Mouse (Mus musculus) layer of hippocampus, adult 2 months (tissue): Measurements from ENCODE around the gene Tob1. TPM values are rescaled to one million over a fixed set of nuclear protein-coding genes. Genes with fewer than 3 reads are reported as not detected.

Experiments
- DNase-seq, 2 experiments: peaks; one replicate each; pipeline ENCODE4 v3.0.0; 2022; ENCODE audit warnings: low spot score in 2 of 2
- H3K27ac ChIP-seq: fragments of 200-600 bp; 2 replicates; pipeline ENCODE4 v1.8.1; 2022
- H3K4me3 ChIP-seq: fragments of 200-600 bp; 2 replicates; pipeline ENCODE4 v1.8.1; 2022; ENCODE audit warnings: mild to moderate bottlenecking
- CTCF ChIP-seq: fragments of 200-600 bp; conservative IDR thresholded peaks from 2 replicates; pipeline ENCODE4 v1.8.1; 2022; ENCODE audit warnings: antibody characterized with exemption, mild to moderate bottlenecking, moderate library complexity
- total RNA-seq, 2 experiments: library from RNA; stranded (reverse); gene quantifications; 2 replicates each; pipeline ENCODE4 v1.2.3; 2021

Tob1 gene
- total RNA-seq, 2 experiments from 2014 or later: 36.6 to 39.2 TPM

DNA sequence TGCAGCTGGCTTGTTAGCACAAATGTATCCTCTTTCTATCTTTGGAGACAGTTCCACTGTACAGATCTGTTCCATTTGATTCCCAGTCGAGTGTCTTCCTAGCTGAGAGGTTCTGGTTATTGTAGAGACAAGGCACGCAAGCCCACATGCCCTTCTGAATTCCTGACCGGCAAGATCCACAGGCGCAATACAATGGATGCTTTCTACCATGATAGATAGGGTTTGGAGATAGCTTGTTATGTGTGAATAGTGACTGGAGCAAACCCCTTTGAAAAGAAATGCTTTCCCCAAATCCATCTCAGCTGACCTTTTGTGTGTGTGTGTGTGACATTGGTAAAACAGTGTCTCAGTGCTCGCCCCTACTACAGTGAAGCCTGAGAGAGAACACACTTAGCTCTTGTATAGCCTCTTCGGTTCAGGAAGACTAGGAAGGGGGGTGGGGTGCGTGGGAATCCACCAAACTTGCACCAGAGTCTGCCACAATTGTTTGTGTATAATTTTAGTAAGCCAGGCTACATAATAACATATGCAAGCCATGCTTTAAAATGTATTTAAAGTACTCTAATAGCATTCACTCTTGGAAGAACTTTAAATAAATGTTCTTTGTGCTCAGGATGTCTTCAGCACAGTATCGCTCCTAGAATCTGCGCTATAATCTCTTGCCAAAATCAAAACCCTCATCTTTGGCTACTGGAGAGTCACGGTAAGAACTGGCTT, 4.7 kb upstream of the Tob1 start:
- no peak for TF ChIP-seq CTCF
- no peak overlapping the region for H3K27ac ChIP-seq
- DNase-seq: no peak
- no peak overlapping the region for H3K4me3 ChIP-seq

DNA sequence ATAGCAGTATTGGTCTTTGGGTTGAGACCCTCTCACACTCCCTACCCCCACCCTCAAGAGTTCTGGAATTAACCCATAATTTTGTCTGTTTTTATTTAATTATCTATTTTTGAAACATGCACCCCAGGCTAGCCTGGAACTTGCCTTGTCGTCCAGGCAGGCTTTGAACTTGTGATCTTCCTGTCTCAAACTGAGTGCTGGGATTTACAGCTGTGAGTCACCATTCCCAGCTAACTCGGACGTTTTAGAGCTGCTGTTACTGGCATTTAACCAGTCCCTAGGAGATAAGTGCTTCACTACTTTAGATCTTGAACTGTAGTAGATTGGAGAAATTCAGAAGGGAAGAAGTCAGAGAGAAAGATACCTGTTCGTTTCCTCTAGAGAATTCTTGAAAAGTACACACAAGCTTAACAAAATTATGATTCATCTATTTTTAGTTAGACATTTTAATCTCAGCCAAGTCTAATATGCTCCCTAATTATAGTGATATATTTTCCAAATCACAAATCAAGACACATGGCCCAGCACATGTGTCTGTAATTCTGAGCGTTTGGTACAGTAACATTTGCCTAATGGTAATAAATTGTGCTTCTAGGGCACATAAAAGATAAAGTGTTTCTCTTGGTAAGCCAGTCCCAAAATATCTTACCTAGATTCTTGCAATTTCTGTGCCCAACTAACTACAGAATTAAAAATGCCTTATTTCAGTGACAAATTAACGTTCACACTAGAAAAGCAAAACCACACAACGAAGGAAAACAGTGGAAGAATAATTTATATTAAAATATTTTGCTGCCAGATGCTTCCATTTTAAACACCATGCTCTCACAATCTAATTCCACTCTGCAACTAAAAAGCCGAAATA, 2.2 kb upstream of the Tob1 start:
- H3K27ac ChIP-seq: peak overlapping the region; percentile 99
- TF ChIP-seq CTCF: no peak
- H3K4me3 ChIP-seq: peak overlapping the region; percentile 72; the same call in 1 of the 2 replicates
- peak in 1 of 2 experiments; percentile 37 for DNase-seq

DNA sequence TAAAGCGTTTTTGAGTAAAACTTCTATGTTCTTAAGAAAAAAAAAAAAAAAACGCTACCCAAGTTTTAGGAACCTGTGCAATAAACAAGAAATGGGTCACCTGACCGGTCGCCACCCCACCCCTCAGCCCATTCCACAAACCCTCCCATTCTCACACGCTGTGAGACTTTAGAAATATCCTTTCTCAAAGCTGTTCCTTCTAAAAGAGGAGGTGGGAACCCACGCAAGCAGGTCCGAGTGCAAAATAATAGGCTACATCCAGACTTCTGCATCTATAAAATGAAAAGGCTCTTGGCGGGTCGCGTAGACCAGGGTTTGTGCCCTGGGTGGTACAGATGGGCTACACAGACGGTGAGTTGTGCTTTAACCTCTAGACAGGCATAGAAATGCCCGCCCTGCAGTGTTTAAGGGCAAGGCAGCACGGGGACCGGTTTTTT, 1.5 kb upstream of the Tob1 start:
- Histone ChIP-seq H3K27ac (peak overlapping the region; percentile 99), H3K4me3 (peak overlapping the region; percentile 72)
- DNase-seq: no peak
- TF ChIP-seq CTCF: no peak

DNA sequence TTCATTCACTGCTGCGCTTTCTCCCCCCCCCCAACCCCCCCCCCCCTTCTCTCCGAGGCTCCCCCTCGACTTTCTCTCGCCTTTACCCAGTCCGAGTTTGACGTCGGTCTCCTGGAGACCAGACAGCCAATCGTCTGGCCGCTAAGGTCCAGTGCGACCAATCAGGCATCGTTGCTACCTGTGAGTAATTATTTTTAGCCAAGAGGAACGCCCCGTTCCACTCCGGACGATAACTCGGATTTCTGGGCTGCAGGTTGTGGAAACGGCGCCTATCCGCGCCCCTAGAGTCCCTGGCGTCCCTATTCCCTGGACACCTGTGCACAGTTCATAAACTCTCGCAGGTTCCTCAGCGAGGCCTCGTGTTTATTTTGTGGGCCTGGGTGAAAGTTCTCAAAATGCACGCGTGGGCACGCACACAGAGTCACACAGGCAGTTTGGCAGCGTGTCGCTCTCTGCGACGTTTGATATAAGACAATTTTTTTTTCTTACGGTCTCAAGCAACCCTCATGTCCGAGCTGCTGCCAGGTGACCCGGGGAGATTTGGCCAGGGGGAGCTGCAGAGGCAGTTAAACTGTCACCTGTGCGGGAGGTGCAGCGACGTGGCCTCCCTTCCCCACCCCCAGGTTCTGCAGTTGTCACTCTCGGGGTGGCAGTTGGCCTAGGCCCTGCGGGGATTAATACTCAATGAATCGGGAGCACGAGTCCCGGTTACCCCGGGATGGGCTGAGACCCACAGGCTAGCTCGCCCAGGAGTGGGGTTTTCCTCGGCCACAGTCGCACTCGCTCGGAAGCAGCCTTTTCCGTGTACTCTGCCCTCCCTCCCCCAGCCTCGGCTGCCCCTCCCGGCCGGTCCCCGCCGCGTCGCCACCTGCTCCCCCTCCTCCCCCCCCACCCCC, 815 bp upstream of the Tob1 start:
- peak; percentile 86 to 95 for DNase-seq
- peak overlapping the region; percentile 72 for H3K4me3 ChIP-seq
- peak overlapping the region; percentile 99 for H3K27ac ChIP-seq
- TF ChIP-seq CTCF: peak; percentile 24; the same call in 1 of the 2 replicates

DNA sequence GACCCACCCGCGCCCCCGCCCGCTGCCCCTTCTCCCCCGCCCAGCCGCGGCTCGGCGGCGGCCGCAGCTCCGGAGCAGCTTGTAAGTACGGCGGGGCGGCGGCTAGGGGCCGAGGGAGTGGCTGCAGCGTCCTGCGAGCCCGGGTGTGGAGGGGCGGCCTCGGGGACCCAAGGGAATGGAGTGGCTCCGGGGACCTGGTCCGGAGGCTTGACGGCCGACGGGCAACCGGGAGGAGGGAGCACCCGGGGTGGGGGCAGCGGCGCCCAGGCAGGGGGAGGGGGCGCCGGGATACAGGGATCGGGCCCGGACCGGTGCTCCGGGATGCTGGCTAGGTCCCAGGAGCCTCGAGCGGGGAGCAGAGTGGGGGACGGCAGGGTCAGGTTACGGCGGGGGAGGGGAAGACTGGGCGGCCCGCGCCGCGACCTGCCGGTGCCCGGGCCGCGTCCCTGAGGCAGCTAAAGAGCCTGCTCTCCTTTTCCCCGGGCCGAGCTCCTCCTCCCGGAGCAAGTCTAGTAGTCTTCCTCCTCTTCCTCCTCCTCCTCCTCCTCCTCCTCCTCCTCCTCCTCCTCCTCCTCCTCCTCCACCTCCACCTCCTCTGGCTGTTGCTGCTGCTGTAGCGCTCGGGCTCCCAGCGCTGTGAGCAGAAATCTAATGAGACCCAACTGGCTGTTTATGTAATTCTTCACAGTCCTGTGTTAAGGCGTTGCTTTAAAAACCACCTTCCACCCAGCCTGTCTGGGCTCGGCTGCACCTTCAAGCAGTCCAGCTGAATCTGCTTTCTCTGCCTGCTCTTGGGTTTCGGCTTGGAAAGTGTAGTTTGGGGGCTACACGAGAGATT, 616 bp downstream of the Tob1 start:
- Histone ChIP-seq H3K27ac (peak overlapping the region; percentile 99), H3K4me3 (peak overlapping the region; percentile 86)
- TF ChIP-seq CTCF: no peak
- DNase-seq: peak; percentile 51 to 54

DNA sequence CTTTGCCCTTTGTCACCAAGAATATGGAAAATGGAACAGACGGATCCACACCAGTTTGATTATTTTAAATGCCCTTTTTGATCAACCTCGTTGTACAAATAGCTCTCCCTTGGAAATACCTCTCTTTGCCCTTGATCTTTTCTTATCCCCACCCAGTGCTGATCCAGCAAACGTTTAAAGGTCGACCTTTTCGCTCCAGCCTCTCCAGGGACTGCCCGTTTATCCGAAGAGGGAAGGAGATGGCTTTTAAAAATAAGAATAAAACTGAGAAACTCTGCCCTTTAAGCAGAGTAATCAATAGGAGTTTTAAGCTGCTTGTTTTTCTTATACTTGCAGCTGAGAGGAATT, 1.2 kb downstream of the Tob1 start:
- no peak for TF ChIP-seq CTCF
- DNase-seq: no peak
- peak overlapping the region; percentile 86 for H3K4me3 ChIP-seq
- peak overlapping the region; percentile 99 for H3K27ac ChIP-seq

DNA sequence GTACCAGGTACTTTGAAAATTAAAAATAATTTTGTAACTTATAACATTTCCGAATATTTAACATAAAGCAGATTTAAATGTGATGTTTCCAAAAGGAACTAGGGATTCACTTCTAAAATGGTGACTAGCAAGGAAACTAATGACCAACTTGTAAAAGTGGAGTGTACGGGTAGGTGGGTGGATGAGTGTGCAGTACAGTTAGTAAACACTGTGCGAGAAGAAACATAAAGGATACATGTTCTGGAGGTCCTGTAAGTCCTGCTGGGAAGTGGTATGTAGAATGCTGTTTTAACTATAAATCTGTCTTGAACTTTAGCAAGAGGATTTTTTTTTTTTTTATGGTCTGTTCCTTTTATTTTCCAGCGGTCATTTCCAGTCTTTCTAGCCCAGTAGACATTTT, 1.7 kb downstream of the Tob1 start:
- Histone ChIP-seq H3K27ac (peak overlapping the region; percentile 99), H3K4me3 (peak overlapping the region; percentile 86)
- 0 out of 2 replicates have a peak, but pooled peaks have one; percentile 9 for TF ChIP-seq CTCF
- DNase-seq: no peak

DNA sequence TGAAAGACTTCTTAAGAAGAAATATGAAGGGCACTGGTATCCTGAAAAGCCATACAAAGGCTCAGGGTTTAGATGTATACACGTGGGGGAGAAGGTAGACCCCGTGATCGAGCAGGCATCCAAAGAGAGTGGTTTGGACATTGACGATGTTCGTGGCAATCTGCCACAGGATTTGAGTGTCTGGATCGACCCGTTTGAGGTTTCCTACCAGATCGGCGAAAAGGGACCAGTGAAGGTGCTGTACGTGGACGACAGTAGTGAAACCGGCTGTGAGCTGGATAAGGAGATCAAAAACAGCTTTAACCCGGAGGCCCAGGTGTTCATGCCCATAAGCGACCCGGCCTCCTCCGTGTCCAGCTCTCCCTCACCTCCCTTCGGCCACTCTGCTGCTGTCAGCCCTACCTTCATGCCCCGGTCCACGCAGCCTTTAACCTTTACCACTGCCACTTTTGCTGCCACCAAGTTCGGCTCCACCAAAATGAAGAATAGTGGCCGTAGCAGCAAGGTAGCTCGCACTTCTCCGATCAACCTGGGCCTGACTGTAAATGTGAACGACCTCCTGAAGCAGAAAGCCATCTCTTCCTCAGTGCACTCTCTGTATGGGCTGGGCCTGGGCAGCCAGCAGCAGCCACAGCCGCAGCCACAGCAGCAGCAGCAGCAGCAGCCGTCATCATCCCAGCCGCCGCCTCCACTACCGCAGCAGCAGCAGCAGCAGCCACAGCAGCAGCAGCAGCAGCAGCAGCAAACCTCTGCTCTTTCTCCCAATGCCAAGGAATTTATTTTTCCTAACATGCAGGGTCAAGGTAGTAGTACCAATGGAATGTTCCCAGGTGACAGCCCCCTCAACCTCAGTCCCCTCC, 2.7 kb downstream of the Tob1 start:
- peak overlapping the region; percentile 99 for H3K27ac ChIP-seq
- DNase-seq: no peak
- TF ChIP-seq CTCF: no peak
- peak overlapping the region; percentile 86 for H3K4me3 ChIP-seq

DNA sequence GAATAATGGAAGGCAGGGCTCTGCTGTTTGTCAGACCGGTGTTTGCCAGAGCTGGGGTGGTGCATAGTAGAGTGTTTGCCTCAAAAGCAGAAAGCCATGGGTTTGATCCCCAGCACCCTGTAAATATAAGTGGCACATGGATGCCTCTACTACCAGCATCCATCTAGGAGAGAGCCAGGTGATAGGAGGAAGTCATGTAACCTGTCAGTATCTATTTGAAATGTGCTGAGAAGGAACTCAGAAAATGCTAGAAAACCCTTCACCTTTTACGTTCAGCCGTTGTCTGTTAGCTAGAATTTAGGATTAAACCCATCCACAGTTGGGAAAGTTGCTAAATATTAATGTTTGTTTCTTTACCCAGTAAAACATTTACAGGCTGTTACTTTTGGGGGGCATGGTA, 4.3 kb downstream of the Tob1 start:
- 0 out of 2 replicates have a peak overlapping the region, but pooled peaks have one; percentile 11 for H3K27ac ChIP-seq
- peak overlapping the region; percentile 27; the same call in 1 of the 2 replicates for H3K4me3 ChIP-seq
- no peak for TF ChIP-seq CTCF
- no peak for DNase-seq

DNA sequence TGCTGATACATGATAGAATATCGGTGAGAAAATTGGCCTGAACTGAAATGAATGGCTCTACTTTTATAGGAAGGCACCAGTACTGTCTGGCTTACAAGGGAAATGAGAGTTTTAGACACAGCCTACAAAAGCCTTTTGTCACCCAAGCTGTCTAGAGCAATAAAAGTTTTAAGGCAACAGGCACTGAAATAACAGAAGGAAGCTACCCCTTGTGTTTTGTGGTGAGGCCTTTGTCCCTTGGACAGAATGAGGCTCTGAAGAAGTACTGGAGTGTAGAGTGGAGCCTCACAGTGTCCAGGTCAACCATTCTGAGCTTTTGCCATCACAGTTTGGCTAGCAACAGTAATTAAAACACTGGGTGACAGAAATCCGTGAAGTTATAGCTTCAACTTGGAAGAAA, 5.0 kb downstream of the Tob1 start:
- no peak for TF ChIP-seq CTCF
- H3K27ac ChIP-seq: peak overlapping the region; percentile 11; the same call in 1 of the 2 replicates
- H3K4me3 ChIP-seq: no peak overlapping the region
- DNase-seq: no peak

DNA sequence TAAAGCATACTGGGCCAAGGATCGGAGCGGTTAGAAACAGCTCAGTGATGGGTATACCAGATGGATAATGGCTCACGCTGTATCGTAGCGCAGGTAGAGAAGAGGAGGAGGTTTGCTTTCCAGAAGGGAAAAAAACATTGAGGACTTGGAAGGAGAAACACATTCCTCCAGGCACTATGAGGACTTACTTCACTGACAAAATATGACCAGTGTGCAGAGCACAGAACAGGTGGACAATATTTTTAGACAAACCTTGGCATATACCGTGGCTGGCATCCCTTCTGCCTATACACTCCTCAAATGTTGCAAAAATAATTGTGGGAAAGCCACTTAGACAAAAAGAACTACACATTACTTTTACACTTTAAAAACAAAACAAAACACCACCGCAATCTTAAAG, 10.0 kb downstream of the Tob1 start:
- no peak for DNase-seq
- Histone ChIP-seq H3K27ac (no peak overlapping the region), H3K4me3 (no peak overlapping the region)
- no peak for TF ChIP-seq CTCF
